Comparison of ENCODE assay signal across 13 mouse cellular contexts in genomic region chr1:131822856-131823492, GRCm38 (mm10). TPM values are rescaled to one million over a fixed set of nuclear protein-coding genes. Genes with fewer than 3 reads are reported as not detected.
"Had no signal": no experiment of that assay in that cellular context is flagged by ENCODE, and none has a peak within 500 bp of the region (broad histone marks: within the 10 kb centered on the region; RNA-seq: fewer than 3 reads in every experiment).

No protein-coding gene starts in this region.

- H3K4me1 ChIP-seq: stomach, embryonic 15.5 days had no signal

- H3K4me2 ChIP-seq: neural tube, embryonic 15.5 days; stomach, embryonic 15.5 days had no signal

- H3K27me3 ChIP-seq: neural tube, embryonic 15.5 days; stomach, embryonic 15.5 days had no signal

- H3K9ac ChIP-seq: neural tube, embryonic 15.5 days; stomach, embryonic 15.5 days had no signal

- H3K27ac ChIP-seq: neural tube, embryonic 15.5 days; stomach, embryonic 15.5 days; stomach, postnatal 0 days had no signal

- H3K36me3 ChIP-seq: neural tube, embryonic 15.5 days; stomach, embryonic 15.5 days had no signal

- H3K9me3 ChIP-seq: neural tube, embryonic 15.5 days; stomach, embryonic 15.5 days had no signal

- DNase-seq: right cerebral cortex, postnatal 14 days; right cerebral cortex, postnatal 4 days; spleen, adult 18-20 months; thymus, adult 18-20 months; thymus, adult 2 months; thymus, postnatal 14 days; thymus, postnatal 25 days; thymus, postnatal 36 days; thymus, postnatal 4 days had no signal

- H3K4me3 ChIP-seq: neural tube, embryonic 15.5 days; stomach, embryonic 15.5 days had no signal

RNA-seq across cellular contexts. Expression of gene Pm20d1, which starts 25.8 kb away (rescaled TPM):
- total RNA-seq: neutrophil, adult 5-6 weeks had no signal
